Mouse (Mus musculus) forebrain, embryonic 16.5 days (tissue): Measurements from ENCODE around the gene Hoxa9. TPM values are rescaled to one million over a fixed set of nuclear protein-coding genes. Genes with fewer than 3 reads are reported as not detected.

Experiments
- ATAC-seq: fragments of 200-750 bp; cut with Nextera tagmentation; 2 replicates; pipeline ENCODE4 v1.8.0; 2017; ENCODE audit warnings: mild to moderate bottlenecking, moderate library complexity
- H3K27ac ChIP-seq: fragments of 300-500 bp; sonication (generic); 2 replicates; pipeline ENCODE4 v1.5.1; 2014; ENCODE audit warnings: low read length, control low read depth
- H3K27me3 ChIP-seq: fragments of 300-500 bp; sonication (generic); replicated peaks from 2 replicates; pipeline ENCODE4 v1.6.1; 2014; ENCODE audit warnings: low read length; ENCODE audit not compliant: control insufficient read depth, insufficient read depth
- H3K36me3 ChIP-seq: fragments of 300-500 bp; sonication (generic); 2 replicates; pipeline ENCODE4 v1.6.1; 2014; ENCODE audit not compliant: control insufficient read depth, insufficient read depth
- H3K4me1 ChIP-seq: fragments of 300-500 bp; sonication (generic); replicated peaks from 2 replicates; pipeline ENCODE4 v1.6.1; 2014; ENCODE audit warnings: low read length; ENCODE audit not compliant: control insufficient read depth, insufficient read depth
- H3K4me2 ChIP-seq: fragments of 300-500 bp; sonication (generic); 2 replicates; pipeline ENCODE4 v1.6.1; 2014; ENCODE audit warnings: mild to moderate bottlenecking, low read length, control low read depth
- H3K4me3 ChIP-seq: fragments of 300-500 bp; sonication (generic); replicated peaks from 2 replicates; pipeline ENCODE4 v1.5.1; 2014; ENCODE audit warnings: mild to moderate bottlenecking, low read length, control low read depth
- H3K9ac ChIP-seq: fragments of 300-500 bp; sonication (generic); replicated peaks from 2 replicates; pipeline ENCODE4 v1.6.1; 2014; ENCODE audit warnings: low read depth, low read length, control low read depth
- H3K9me3 ChIP-seq: fragments of 300-500 bp; sonication (generic); 2 replicates; pipeline ENCODE4 v1.6.1; 2016; ENCODE audit warnings: low read length; ENCODE audit not compliant: control insufficient read depth
- WGBS: fragments of 180-500 bp; shearing (Covaris S2); extraction: QIAGEN DNeasy Blood & Tissue Kit; methylation state at CpG from one replicate; pipeline ENCODE4 v1.1.7; 2014; 5-methylcytosine and 5-hydroxymethylcytosine counted together
- polyA plus RNA-seq: library from polyadenylated mRNA; unstranded; fragments of >200 nt; fragmentation: Nextera tagmentation; extraction: Ambion mirVana; gene quantifications from 2 replicates; pipeline ENCODE4 v1.2.1, GENCODE M21; 2015

The Hoxa9 gene
- polyA plus RNA-seq, 1 experiment from 2014 or later, result not detected

DNA sequence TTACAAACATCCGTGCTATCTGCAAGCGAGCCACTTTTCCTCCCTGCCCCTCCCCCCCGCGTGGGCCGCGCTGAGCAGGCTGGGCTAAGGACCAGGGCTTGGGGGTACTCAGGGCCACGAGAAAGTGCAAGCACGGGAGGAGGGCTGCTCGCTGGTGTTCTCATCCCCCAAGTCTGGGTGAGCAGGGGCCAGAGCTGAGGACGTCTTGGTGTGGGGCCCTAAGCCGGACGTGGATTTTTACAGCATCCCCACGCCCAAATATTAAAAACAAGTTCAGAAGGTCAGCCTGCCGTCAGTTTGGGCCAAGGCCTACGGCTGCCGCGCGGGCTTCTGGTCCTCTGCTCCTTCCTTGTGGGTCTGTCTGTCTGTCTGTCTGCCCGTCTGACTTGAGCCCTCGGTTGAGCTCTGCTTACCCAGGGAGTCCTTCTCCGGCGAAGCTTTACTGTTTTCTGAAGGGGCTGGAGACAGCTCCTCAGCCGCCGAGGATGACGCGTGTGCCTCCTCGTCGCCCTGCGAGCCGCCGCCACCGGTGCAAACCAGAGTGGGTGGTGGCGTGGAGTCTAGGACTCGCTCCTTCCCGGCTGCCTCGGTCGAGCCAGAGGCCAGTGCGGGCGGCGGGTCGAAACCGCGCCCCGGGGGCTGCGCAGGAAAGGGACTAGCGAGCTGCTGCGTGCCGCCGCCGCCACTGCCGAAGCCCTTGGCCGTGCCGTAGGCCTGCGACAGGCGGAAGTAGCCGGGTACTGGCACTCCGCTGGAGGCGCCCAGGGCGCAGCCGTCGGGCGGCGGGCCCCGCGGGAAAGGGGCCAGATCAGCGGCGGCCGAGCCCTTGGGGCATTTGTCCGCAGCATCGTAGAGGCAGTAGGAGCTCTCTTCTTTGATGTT is 2.9 kb upstream of the Hoxa9 start:
- no peak for ATAC-seq
- no peak overlapping the region for H3K4me2 ChIP-seq
- no peak overlapping the region for H3K9ac ChIP-seq
- H3K27me3 ChIP-seq, result peaks cover 88% of the 10 kb centered on the region
- H3K27ac ChIP-seq, result no peak overlapping the region
- no peaks in the 10 kb centered on the region; the same call in 1 of the 2 replicates for H3K4me1 ChIP-seq
- H3K9me3 ChIP-seq, result no peaks in the 10 kb centered on the region
- no peaks in the 10 kb centered on the region for H3K36me3 ChIP-seq
- WGBS, result 1% methylated on average over 69 of the region's 70 CpGs
- no peak overlapping the region for H3K4me3 ChIP-seq

DNA sequence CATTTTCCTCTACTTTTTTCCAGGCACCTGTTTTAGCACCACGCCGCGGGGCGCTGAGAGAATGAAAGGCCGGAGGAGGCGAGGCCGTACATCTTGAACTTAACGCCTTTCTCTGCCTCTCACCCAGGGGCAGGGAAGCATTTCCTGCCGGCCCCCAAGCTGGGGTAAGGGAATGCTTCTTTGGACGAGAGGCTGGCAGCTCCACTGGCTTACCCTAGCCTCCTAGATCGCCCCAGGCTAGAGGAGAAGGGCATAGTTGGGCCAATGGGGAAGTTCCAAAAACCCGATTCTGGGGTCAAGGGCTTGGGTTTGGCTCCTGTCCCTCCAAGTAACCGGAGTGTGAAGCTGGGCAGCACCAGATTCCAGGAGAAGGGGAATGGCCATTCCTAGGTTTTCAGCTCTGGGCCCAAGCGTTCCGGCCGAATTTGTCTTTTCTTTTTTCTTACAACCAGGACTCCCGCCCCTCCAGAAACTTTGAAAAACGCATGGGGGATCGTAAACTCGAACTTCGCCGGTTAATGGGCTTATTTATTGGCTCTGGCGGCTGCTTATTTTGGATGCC is 2.2 kb upstream of the Hoxa9 start:
- 2% methylated on average over 23 of the region's 23 CpGs for WGBS
- no peak for ATAC-seq

DNA sequence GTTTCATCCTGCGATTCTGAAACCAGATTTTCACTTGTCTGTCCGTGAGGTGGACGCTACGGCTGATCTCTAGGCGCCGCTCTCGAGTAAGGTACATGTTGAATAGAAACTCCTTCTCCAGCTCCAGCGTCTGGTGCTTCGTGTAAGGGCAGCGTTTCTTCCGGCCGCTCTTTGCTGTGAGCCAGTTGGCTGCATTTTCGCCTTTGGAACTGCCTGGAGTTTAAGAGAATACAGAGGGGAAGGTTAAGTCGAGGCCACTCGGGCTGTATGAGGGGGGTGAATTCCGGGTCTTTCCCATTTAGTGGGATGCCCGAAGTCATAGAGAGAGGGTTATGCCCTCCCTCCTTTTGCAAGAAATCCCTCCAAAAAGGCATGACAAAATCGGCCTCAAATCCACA is 1.7 kb upstream of the Hoxa9 start:
- Histone ChIP-seq H3K36me3 (no peaks in the 10 kb centered on the region), H3K4me1 (no peaks in the 10 kb centered on the region; the same call in 1 of the 2 replicates), H3K4me3 (no peak overlapping the region), H3K9me3 (no peaks in the 10 kb centered on the region), H3K27me3 (peaks cover 90% of the 10 kb centered on the region), H3K4me2 (no peak overlapping the region), H3K27ac (no peak overlapping the region), H3K9ac (no peak overlapping the region)
- WGBS, result 1% methylated on average over 18 of the region's 18 CpGs
- no peak for ATAC-seq

More for the DNA sequence above, 2.2 kb upstream of the Hoxa9 start:
- no peak overlapping the region for H3K4me2 ChIP-seq
- H3K27me3 ChIP-seq, result peaks cover 90% of the 10 kb centered on the region
- H3K4me3 ChIP-seq, result no peak overlapping the region
- no peaks in the 10 kb centered on the region for H3K9me3 ChIP-seq
- no peak overlapping the region for H3K27ac ChIP-seq
- no peak overlapping the region for H3K9ac ChIP-seq
- no peaks in the 10 kb centered on the region; the same call in 1 of the 2 replicates for H3K4me1 ChIP-seq
- H3K36me3 ChIP-seq, result no peaks in the 10 kb centered on the region

DNA sequence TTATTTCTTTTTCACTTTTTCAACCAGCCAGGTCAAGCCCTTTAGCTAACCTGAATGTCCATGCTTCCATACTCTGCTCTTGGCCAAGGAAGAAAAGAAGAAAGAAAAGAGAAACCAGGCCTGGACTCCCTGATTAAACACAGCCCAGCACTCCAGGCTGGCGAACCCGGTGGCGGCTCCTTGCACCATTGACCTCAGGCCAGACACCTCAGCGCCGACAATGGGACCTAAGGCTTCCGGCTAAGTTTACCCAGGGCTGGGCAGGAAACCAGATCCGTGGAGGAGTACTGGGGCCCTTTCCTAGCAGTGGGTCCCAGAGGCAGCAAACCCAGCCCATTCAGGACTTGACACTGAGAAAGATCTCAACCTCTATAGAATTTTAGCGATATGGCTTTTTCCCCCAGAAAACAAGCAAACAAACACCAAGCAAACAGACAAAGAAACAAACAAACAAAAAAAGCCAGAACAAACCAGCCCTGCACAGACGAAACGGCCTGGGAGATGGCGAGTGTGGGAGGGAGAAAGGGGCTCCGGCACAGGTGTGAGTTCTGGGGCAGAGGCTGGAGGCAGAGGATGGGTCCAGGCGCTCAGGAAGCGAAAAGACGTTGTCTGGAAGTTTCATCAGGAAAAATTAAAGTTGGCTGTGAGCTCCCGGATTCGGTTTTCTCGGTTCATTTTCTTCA is 1.1 kb upstream of the Hoxa9 start:
- H3K9ac ChIP-seq, result no peak overlapping the region
- WGBS, result 0% methylated on average over 18 of the region's 18 CpGs
- H3K4me1 ChIP-seq, result no peaks in the 10 kb centered on the region; the same call in 1 of the 2 replicates
- H3K36me3 ChIP-seq, result no peaks in the 10 kb centered on the region
- H3K9me3 ChIP-seq, result no peaks in the 10 kb centered on the region
- H3K27me3 ChIP-seq, result peaks cover 90% of the 10 kb centered on the region
- no peak overlapping the region for H3K4me3 ChIP-seq
- H3K4me2 ChIP-seq, result no peak overlapping the region
- no peak for ATAC-seq
- H3K27ac ChIP-seq, result no peak overlapping the region

DNA sequence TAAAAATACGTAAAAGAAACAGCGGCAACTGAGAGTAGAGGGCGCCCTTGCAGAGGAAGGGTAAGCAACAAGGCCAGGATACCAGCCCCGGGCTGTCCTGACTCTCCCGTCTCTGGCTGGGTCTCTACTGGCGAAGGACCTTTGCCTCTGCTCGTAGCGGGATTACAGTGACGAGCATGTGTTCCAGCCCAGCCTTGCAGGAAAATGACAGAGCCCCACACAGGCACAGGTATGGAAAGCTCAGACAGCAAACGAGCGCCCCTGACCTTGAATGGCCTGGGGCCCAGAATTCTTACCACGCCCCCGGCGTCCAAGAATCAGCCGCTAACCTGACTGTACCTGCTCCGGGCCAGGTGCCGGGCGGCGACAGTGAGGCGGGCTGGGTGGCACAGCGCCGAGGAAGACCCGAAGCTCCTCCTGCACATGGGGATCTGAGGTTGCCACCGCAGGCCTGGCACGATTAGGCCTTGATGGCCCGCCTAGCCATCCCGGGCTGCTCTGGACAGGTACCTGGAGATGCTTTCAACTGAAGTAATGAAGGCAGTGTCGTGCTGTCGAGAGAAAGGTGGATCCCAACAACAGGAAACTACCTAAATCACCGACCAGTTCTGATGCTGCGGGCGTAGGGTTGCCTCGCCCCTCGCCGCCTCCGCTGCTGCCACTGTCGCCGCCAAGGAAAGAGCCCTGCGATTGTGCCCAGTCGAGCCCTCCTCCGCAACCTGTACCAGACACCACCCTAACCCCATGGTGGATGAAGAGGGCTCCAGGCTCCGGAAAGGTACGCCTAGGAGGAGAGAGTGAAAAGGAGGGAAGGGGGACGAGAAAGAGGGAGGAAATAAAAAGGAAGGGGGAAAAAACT is 1.1 kb downstream of the Hoxa9 start:
- H3K9me3 ChIP-seq, result no peaks in the 10 kb centered on the region
- no peak overlapping the region for H3K27ac ChIP-seq
- no peaks in the 10 kb centered on the region for H3K36me3 ChIP-seq
- no peaks in the 10 kb centered on the region; the same call in 1 of the 2 replicates for H3K4me1 ChIP-seq
- no peak overlapping the region for H3K4me3 ChIP-seq
- H3K27me3 ChIP-seq, result peaks cover 90% of the 10 kb centered on the region
- ATAC-seq, result no peak
- WGBS, result 2% methylated on average over 44 of the region's 44 CpGs
- H3K4me2 ChIP-seq, result no peak overlapping the region
- no peak overlapping the region for H3K9ac ChIP-seq

DNA sequence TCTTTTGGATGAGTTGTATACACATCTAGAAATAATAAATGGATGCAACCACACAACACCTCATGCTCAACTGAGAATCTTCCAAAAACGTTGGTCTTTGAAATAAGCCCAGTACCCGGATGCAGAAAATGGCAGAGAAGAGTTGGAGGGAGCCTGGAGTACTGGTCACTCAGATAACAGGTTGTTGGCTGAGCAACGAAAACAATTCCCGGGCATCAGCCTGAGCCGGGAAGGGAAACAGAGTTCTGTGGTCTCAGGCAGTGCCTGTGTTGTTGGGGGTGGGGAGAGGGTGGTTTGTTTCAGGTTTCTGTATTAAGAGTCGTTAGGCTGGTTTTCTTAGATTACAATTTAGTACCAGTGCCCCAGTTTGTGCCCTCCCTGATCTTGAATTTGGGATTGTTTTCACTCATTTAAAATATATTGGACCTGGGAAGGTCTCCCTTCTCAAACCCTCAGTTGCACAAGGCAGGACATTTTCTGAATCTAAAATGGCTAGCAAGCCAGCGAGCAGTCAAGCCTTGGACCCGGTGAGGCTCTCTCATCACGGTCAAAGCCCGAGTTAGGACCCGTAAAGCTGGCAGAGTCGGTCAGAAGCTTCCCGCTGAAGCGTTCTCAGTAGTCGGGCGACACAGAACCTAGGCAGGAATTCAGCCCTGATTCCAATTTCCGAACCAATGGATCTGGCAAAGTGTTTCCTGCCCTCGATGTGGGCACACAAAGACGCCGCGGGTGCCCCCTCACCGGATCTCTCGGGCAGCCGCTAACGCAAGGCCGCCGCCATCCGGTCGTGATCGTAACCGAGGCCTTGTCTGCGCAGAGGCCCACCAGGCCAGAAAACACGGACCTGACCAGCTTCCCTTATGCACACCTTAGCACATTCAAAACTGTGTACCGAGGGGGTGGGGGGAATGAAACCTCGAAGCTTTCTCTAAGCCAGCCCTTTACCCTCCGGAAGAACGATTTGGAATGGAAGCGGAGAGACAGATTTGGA is 2.1 kb downstream of the Hoxa9 start:
- no peak overlapping the region for H3K4me3 ChIP-seq
- H3K4me2 ChIP-seq, result no peak overlapping the region
- H3K4me1 ChIP-seq, result no peaks in the 10 kb centered on the region
- WGBS, result 1% methylated on average over 38 of the region's 38 CpGs
- peaks cover 88% of the 10 kb centered on the region for H3K27me3 ChIP-seq
- H3K9ac ChIP-seq, result no peak overlapping the region
- H3K9me3 ChIP-seq, result no peaks in the 10 kb centered on the region
- ATAC-seq, result no peak
- H3K36me3 ChIP-seq, result no peaks in the 10 kb centered on the region
- H3K27ac ChIP-seq, result no peak overlapping the region

DNA sequence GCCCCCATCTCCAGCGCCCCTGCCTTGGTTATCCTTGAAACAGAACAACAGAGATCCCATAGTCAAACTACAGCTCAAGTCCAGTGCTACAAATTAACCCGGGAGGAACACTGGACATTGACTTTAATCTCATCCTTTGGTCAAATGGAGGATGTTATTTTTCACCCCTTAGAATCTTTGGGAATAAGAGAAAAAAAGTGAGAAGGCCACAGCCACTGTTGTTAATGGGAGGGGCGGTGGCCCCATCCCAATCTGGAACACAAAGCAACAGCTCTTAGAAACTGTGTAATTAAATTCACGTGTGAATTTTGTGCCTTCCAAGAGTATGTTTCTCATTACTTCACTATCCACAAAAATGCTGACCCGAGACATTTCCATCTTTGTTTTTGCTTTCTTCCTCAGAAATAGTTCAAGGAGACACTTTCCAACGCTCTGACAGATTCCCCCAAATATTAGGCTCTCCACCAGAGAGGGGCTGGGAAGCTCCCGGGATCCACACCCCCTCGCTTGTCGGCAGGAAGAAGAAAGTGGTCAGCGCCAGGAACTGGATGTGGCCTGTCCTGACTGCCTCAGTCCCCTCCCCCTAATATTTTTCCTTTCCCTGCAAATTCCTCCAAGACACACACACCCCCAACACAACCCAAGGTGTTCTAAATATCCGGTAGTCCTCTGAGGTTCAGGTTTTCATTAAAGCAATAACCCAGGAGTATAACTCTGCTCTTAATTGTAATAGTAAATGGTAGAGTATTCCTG is 3.2 kb downstream of the Hoxa9 start:
- Histone ChIP-seq H3K27me3 (peaks cover 90% of the 10 kb centered on the region), H3K9me3 (no peaks in the 10 kb centered on the region), H3K4me1 (no peaks in the 10 kb centered on the region), H3K27ac (no peak overlapping the region), H3K4me3 (no peak overlapping the region), H3K9ac (no peak overlapping the region), H3K4me2 (no peak overlapping the region), H3K36me3 (no peaks in the 10 kb centered on the region)
- no peak for ATAC-seq
- 2% methylated on average over 11 of the region's 11 CpGs for WGBS
